Mouse (Mus musculus): ENCODE data around the gene Pip5k1b.

DNA sequence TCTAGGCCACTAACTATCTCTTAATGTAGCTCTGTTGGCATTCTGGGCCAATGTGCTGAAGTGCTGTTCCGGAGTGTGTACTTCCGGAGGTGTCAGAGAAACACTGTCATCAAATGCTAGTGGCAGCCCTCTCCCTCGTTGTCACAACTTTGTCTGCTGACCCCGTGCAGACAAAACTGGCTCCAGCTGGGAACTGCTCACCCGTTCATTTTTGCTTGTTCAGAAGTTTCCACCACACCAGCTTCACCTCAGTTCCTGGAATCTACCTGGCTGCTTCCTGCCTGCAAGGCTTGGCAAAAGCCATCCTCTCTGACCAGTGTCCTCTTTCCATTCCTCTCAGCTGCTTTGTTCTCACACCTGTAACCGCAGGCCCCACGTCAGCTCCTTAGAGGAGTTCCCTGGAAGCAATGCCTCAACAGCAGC, 128.9 kb downstream of the Pip5k1b start:
- TF ChIP-seq POLR2A (IDR thresholded peaks at IDR 0.05; ENCODE audit: low read depth, low read length) = no peak
- TF ChIP-seq CTCF (IDR thresholded peaks at IDR 0.05; ENCODE audit: extremely low read depth, insufficient read length, insufficient replicate concordance, low read depth, low read length) = no peak

Data from small intestine, adult 2 months (tissue).